Mouse (Mus musculus) cerebellum, adult 2 months (tissue): ENCODE measurements at regions not wholly inside any gene's neighbourhood (a gene's known extent, or its start where the extent isn't known, plus 50 kb on each side); places are given as distances from the start of the nearest gene placed in this dataset.

Source experiments
- CTCF ChIP-seq: fragments of 200-500 bp; IDR thresholded peaks from 2 replicates; pipeline ENCODE4 v1.5.1; 2011; ENCODE audit warnings: low read depth, mild to moderate bottlenecking, control low read depth, low read length, moderate library complexity, borderline replicate concordance; ENCODE audit not compliant: insufficient read depth
- POLR2A ChIP-seq: fragments of 200-500 bp; IDR thresholded peaks from 2 replicates; pipeline ENCODE4 v1.6.1; 2011; ENCODE audit warnings: low read length, control low read depth, borderline replicate concordance; ENCODE audit not compliant: insufficient read depth

DNA sequence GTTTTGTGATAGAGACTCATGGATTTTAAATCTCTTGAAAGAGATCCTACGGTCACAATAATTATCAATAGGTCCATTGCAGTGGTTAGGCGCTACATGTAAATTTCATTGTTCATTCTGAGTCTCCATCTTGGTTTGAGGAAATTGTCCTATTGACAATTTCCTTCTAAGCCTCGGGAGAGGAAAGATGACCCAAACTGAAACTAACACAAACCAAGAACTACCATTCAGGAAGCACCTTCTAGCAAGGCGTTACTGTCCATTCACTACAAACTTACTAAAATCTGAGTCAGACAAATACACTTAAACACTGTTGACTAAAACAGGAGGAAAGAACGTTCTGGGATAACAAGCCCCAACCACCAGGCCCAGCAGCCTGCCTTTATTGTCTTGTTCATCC is 140.1 kb upstream of the Olig3 start:
- TF ChIP-seq CTCF: no peak
- TF ChIP-seq POLR2A: no peak
